Mouse (Mus musculus) heart, adult 18-20 months (tissue): ENCODE measurements around the gene Bloc1s5. TPM values are rescaled to one million over a fixed set of nuclear protein-coding genes. Genes with fewer than 3 reads are reported as not detected.
"Not testable (repeated sequence)": the region's sequence is repeated elsewhere in the genome, so short reads cannot be mapped to it uniquely, and the experiment has no call there.

ENCODE experiments used
- DNase-seq, 2 experiments: peaks; one replicate each; pipeline ENCODE4 v3.0.0; 2021 to 2022; ENCODE audit warnings: mixed read lengths in 1 of 2
- total RNA-seq, 2 experiments: library from RNA; stranded (reverse); gene quantifications; 2 replicates each; pipeline ENCODE4 v1.2.3; 2021

Bloc1s5 gene
- total RNA-seq, 2 experiments from 2014 or later = 12.7 to 13.0 TPM

- DNase-seq = not testable (repeated sequence)
Observed at GRCm38 (mm10) chr13:38618001-38618630, 16.8 kb downstream of the Bloc1s5 start.

- peak in 1 of 2 experiments; percentile 17 for DNase-seq
Observed at GRCm38 (mm10) chr13:38616887-38617286, 18.0 kb downstream of the Bloc1s5 start.

GRCm38 (mm10) chr13:38615656-38616055 is 19.3 kb downstream of the Bloc1s5 start:
- no peak for DNase-seq

- no peak for DNase-seq
Observed at GRCm38 (mm10) chr13:38614298-38614697, 20.6 kb downstream of the Bloc1s5 start.

- no peak for DNase-seq
Observed at GRCm38 (mm10) chr13:38613583-38613982, 21.3 kb downstream of the Bloc1s5 start.

- DNase-seq = no peak
Observed at GRCm38 (mm10) chr13:38612608-38613007, 22.3 kb downstream of the Bloc1s5 start.

GRCm38 (mm10) chr13:38612179-38612578 is 22.7 kb downstream of the Bloc1s5 start:
- no peak for DNase-seq

GRCm38 (mm10) chr13:38610336-38610735 is 24.6 kb downstream of the Bloc1s5 start:
- peak; percentile 26 to 42 for DNase-seq

GRCm38 (mm10) chr13:38607130-38607529 is 27.8 kb downstream of the Bloc1s5 start:
- DNase-seq = no peak

GRCm38 (mm10) chr13:38605353-38605752 is 29.6 kb downstream of the Bloc1s5 start:
- DNase-seq = peak; percentile 32 to 61

GRCm38 (mm10) chr13:38602966-38603365 is 31.9 kb downstream of the Bloc1s5 start:
- no peak for DNase-seq

GRCm38 (mm10) chr13:38602243-38602832 is 32.6 kb downstream of the Bloc1s5 start:
- DNase-seq = no peak

GRCm38 (mm10) chr13:38600811-38601210 is 34.1 kb downstream of the Bloc1s5 start:
- no peak for DNase-seq

GRCm38 (mm10) chr13:38597076-38597475 is 37.8 kb downstream of the Bloc1s5 start:
- DNase-seq = no peak

- no peak for DNase-seq
Observed at GRCm38 (mm10) chr13:38596461-38596860, 38.4 kb downstream of the Bloc1s5 start.

- peak; percentile 63 to 86 for DNase-seq
Observed at GRCm38 (mm10) chr13:38593114-38593513, 41.8 kb downstream of the Bloc1s5 start.

- no peak for DNase-seq
Observed at GRCm38 (mm10) chr13:38587350-38587749, 47.6 kb downstream of the Bloc1s5 start.

GRCm38 (mm10) chr13:38586451-38586850 is 48.5 kb downstream of the Bloc1s5 start:
- DNase-seq = no peak

GRCm38 (mm10) chr13:38582768-38583167 is 52.1 kb downstream of the Bloc1s5 start:
- DNase-seq = peak; percentile 48 to 69

- peak; percentile 80 to 86 for DNase-seq
Observed at GRCm38 (mm10) chr13:38580601-38581457, 54.1 kb downstream of the Bloc1s5 start.

GRCm38 (mm10) chr13:38579971-38580600 is 54.8 kb downstream of the Bloc1s5 start:
- DNase-seq = peak; percentile 65 to 69

- DNase-seq = no peak
Observed at GRCm38 (mm10) chr13:38574668-38575067, 60.2 kb downstream of the Bloc1s5 start.
